Mouse (Mus musculus) hindbrain, postnatal 0 days (tissue): Measurements from ENCODE around the gene Rps27l. TPM values are rescaled to one million over a fixed set of nuclear protein-coding genes. Genes with fewer than 3 reads are reported as not detected.

Source experiments
- ATAC-seq: fragments of 200-750 bp; cut with Nextera tagmentation; 2 replicates; pipeline ENCODE4 v1.8.0; 2017; ENCODE audit warnings: mild to moderate bottlenecking, moderate TSS enrichment, moderate library complexity
- DNase-seq: peaks from one replicate; pipeline ENCODE4 v3.0.0-alpha.2; 2015; ENCODE audit warnings: low spot score
- H3K27ac ChIP-seq: fragments of 300-500 bp; sonication (generic); 2 replicates; pipeline ENCODE4 v1.5.1; 2014; ENCODE audit warnings: mild to moderate bottlenecking
- H3K27me3 ChIP-seq: fragments of 300-500 bp; sonication (generic); 2 replicates; pipeline ENCODE4 v1.6.1; 2014; ENCODE audit warnings: low read length, mixed read lengths; ENCODE audit not compliant: insufficient read depth
- H3K36me3 ChIP-seq: fragments of 300-500 bp; sonication (generic); 2 replicates; pipeline ENCODE4 v1.6.1; 2014; ENCODE audit warnings: low read length, mixed read lengths; ENCODE audit not compliant: insufficient read depth
- H3K4me1 ChIP-seq: fragments of 300-500 bp; sonication (generic); 2 replicates; pipeline ENCODE4 v1.6.1; 2014; ENCODE audit warnings: antibody characterized with exemption, low read length, mixed read lengths; ENCODE audit not compliant: insufficient read depth
- H3K4me2 ChIP-seq: fragments of 300-500 bp; sonication (generic); 2 replicates; pipeline ENCODE4 v1.6.1; 2014; ENCODE audit warnings: low read depth, mild to moderate bottlenecking, low read length, moderate library complexity, mixed read lengths
- H3K4me3 ChIP-seq: fragments of 300-500 bp; sonication (generic); 2 replicates; pipeline ENCODE4 v1.5.1; 2014; ENCODE audit warnings: low read length
- H3K9ac ChIP-seq: fragments of 300-500 bp; sonication (generic); replicated peaks from 2 replicates; pipeline ENCODE4 v1.6.1; 2014; ENCODE audit warnings: mild to moderate bottlenecking, low read length, moderate library complexity, mixed read lengths
- H3K9me3 ChIP-seq: fragments of 300-500 bp; sonication (generic); 2 replicates; pipeline ENCODE4 v1.6.1; 2016; ENCODE audit warnings: low read length, mixed read lengths
- CTCF ChIP-seq: IDR thresholded peaks from 2 replicates; pipeline ENCODE4 v1.5.1; 2016; ENCODE audit warnings: antibody characterized with exemption, control low read depth, low read depth
- WGBS: fragments of 180-500 bp; shearing (Covaris S2); extraction: QIAGEN DNeasy Blood & Tissue Kit; methylation state at CpG from one replicate; pipeline ENCODE4 v1.1.7; 2014; 5-methylcytosine and 5-hydroxymethylcytosine counted together
- polyA plus RNA-seq: library from polyadenylated mRNA; unstranded; fragments of >200 nt; fragmentation: Nextera tagmentation; extraction: Ambion mirVana; gene quantifications from 2 replicates; pipeline ENCODE4 v1.2.1, GENCODE M21; 2015
- total RNA-seq: library from RNA; depleted of rRNA; stranded (reverse); fragments of >200 nt; gene quantifications from 2 replicates; pipeline ENCODE4 v1.2.3, GENCODE M21; 2014; rRNA removed

Gene Rps27l
- total and polyA plus RNA-seq, 2 experiments from 2014 or later = 61.0 to 258 TPM

DNA sequence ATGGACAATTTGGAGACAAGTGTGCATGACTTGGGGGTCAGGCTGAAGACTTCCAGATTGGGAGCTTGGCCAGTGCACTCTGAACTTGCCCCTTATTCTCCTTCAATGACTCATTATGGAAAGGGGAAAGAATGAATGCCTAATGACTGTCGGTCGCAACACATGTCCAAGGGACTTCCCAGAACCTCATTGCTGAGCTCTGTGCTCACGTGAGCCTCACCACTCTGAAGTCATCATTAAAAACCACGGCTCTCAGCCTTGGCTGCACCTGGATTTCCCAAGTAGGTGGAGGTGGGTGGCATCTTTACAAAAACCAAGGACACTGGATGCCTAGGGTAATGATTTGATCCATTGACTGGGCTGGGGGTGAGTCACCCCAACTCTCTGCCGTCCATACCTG is 44.2 kb downstream of the Rps27l start:
- WGBS = 93% methylated on average over 5 of the region's 5 CpGs

DNA sequence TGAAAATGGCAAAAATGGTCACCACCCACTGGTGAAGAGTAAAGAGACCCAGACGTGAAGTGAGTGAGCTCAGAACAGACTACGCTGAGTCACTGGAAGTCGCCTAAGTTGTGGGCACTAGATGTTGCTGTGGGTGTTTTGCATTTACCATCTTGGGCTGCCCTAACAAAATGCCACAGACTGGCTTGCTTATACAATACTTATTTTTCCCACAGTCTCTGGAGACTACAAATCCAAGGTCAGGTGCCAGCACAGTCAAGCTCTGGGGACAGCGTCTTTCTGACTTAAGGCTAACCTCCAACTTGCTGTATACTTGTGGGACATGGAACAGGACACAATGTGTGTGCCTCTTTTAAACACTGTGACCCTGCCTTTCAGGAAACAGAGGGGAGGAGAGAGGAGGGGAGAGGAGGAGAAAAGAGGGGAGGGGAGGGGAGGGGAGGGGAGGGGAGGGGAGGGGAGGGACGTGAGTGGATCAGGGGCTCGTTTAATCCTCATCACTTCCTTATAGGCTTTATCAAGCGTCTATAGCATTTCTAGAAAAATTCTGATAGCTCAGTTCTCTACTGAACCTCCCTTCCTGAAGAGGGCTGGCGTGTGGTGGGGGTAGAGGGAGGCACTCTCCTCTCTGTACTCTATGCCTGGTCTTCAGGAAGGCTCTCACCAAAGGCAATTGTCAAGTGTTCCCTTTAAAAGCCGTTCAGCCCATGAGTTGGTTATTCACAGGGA is 45.3 kb downstream of the Rps27l start:
- no peak overlapping the region for H3K4me3 ChIP-seq
- 67% methylated on average over 9 of the region's 9 CpGs for WGBS
- no peaks in the 10 kb centered on the region for H3K4me1 ChIP-seq
- no peak overlapping the region for H3K27ac ChIP-seq
- ATAC-seq = no peak
- no peak overlapping the region for H3K9ac ChIP-seq
- H3K9me3 ChIP-seq = no peaks in the 10 kb centered on the region
- TF ChIP-seq CTCF = no peak
- H3K4me2 ChIP-seq = no peak overlapping the region
- H3K36me3 ChIP-seq = no peaks in the 10 kb centered on the region
- no peak for DNase-seq
- H3K27me3 ChIP-seq = no peaks in the 10 kb centered on the region

More for the DNA sequence above, 44.2 kb downstream of the Rps27l start:
- Histone ChIP-seq H3K4me3 (no peak overlapping the region), H3K27me3 (no peaks in the 10 kb centered on the region), H3K36me3 (no peaks in the 10 kb centered on the region), H3K4me2 (no peak overlapping the region), H3K9me3 (no peaks in the 10 kb centered on the region), H3K9ac (no peak overlapping the region), H3K27ac (no peak overlapping the region), H3K4me1 (no peaks in the 10 kb centered on the region)
- ATAC-seq (no peak), DNase-seq (no peak)
- TF ChIP-seq CTCF = no peak

DNA sequence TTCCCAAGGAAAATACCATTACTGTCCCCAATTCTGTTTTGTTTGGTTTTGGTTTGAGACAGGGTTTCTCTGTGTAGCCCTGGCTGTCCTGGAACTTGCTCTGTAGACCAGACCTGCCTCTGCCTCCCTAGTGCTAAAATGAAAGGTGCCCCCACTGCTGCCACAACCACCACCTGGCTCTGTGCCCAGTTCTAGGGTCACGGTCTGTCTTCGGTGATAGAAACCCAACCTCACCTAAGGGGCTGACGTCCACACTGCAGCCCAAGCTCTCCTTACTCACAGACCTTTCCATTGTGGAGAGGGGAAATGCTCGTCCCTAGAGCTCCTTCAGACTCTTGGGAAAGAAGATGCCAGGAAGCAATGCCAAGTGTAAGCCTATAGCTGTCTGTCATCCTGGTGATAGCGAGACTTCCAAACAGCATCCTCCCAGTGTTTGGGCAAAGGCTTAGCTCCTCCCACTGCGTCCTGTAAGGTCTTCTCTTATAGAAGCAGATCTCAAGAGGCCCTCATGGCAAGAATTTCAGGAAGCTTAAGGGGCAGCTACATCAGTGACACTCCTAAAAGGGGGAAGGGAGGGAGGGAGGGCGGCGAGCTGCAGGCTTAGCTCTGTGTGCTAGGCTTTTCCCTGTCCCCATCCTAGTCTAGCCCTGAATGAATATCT is 46.0 kb downstream of the Rps27l start:
- 71% methylated on average over 8 of the region's 8 CpGs for WGBS

More for the DNA sequence above, 46.0 kb downstream of the Rps27l start:
- ATAC-seq (no peak), DNase-seq (no peak)
- H3K9ac ChIP-seq = no peak overlapping the region
- no peaks in the 10 kb centered on the region for H3K9me3 ChIP-seq
- H3K27me3 ChIP-seq = no peaks in the 10 kb centered on the region
- H3K27ac ChIP-seq = no peak overlapping the region
- H3K4me1 ChIP-seq = no peaks in the 10 kb centered on the region
- no peak overlapping the region for H3K4me2 ChIP-seq
- no peaks in the 10 kb centered on the region for H3K36me3 ChIP-seq
- no peak overlapping the region for H3K4me3 ChIP-seq
- no peak for TF ChIP-seq CTCF

Other genes with a start within 250 kb of the Rps27l start
- gene Car12, start 232.4 kb upstream of the Rps27l start, total RNA-seq = 5.9 and 12.5 TPM in 2 replicates
- gene Car12, start 232.4 kb upstream of the Rps27l start, polyA plus RNA-seq = 6.6 and 7.4 TPM in 2 replicates
- gene Aph1b, start 150.6 kb upstream of the Rps27l start, total RNA-seq = 26.5 and 26.8 TPM in 2 replicates
- gene Aph1b, start 150.6 kb upstream of the Rps27l start, polyA plus RNA-seq = 15.1 and 15.6 TPM in 2 replicates
- gene Gm10647, start 149.0 kb upstream of the Rps27l start, total RNA-seq = 0.29 and 0.99 TPM in 2 replicates
- gene Gm10647, start 149.0 kb upstream of the Rps27l start, polyA plus RNA-seq = 0.45 and 0.55 TPM in 2 replicates
- gene Aph1c, start 111.4 kb upstream of the Rps27l start, total RNA-seq = 2.1 and 3.1 TPM in 2 replicates
- 5.3 and 6.3 TPM in 2 replicates for gene Aph1c, start 111.4 kb upstream of the Rps27l start, polyA plus RNA-seq
- gene Rab8b, start 26.4 kb upstream of the Rps27l start, total RNA-seq = 25.9 and 32.7 TPM in 2 replicates
- gene Rab8b, start 26.4 kb upstream of the Rps27l start, polyA plus RNA-seq = 26.3 and 27.1 TPM in 2 replicates
- 13.1 and 18.4 TPM in 2 replicates for gene Lactb, start 29.4 kb downstream of the Rps27l start, total RNA-seq
- 12.8 and 15.2 TPM in 2 replicates for gene Lactb, start 29.4 kb downstream of the Rps27l start, polyA plus RNA-seq
- 98.8 and 120 TPM in 2 replicates for gene Tpm1, start 103.3 kb downstream of the Rps27l start, total RNA-seq
- gene Tpm1, start 103.3 kb downstream of the Rps27l start, polyA plus RNA-seq = 177 and 180 TPM in 2 replicates